Mouse (Mus musculus): ENCODE measurements around the gene Ugt1a9.
"Not testable (repeated sequence)": the region's sequence is repeated elsewhere in the genome, so short reads cannot be mapped to it uniquely, and the experiment has no call there.

Ugt1a9 gene

DNA sequence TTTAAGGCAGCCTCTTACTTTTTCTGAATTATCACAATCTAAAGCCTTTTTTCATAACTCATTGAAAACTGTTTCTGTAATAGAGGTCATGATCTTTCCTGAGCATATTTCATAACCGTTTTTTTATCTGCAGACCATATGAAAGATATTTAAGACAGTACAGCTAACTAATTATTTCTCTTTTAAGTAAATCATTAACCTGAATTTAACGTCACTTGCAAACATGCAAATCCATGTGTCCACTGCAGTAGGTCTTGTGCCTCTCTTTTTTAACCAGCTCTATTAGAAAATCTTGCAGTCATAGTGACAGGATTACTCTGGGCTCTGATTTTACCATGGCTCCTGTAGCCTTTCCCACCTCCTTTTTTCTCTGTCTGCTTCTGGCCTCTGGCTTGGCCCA lies at the start of gene Ugt1a9:
Gene Ugt1a9 (plus strand): TSS at position 306 of the 400 bp plus-strand sequence.
- DNase-seq: no peak

DNA sequence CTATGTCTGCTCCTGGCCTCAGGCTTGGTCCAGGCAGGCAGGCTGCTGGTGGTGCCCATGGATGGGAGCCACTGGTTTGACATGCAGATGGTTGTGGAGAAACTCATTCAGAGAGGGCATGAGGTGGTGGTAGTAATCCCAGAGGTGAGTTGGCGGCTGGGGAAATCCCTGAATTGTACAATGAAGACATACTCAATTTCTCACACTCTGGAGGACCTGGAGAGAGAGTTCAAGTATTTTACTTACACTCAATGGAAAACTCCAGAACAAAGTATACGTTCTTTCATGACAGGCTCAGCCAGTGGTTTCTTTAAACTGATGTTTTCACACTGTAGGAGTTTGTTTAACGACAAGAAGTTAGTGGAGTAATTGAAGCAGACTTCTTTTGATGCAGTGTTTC lies 45.4 kb upstream of the Ugt1a9 start:
- DNase-seq: not testable (repeated sequence)

DNA sequence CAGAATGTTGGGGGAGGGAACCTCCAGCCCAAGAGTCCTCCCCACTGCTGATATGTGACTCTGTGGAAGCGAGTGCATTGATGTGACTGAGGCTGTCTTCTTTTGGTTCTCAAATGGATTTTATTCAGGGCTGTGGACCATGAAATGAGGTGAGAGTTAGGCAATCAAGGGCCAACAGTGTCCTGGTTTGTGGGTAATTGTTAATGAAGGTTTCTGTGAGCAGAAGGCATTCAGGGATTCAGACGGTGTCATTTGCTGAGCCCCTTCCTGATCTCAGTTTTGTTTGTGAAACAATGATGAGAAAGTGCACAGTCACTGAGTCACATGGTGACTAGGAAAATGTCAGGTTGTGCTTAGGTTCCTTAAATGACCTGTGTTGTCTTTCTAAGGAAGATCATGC lies 27.6 kb upstream of the Ugt1a9 start:
- not testable (repeated sequence) for DNase-seq

DNA sequence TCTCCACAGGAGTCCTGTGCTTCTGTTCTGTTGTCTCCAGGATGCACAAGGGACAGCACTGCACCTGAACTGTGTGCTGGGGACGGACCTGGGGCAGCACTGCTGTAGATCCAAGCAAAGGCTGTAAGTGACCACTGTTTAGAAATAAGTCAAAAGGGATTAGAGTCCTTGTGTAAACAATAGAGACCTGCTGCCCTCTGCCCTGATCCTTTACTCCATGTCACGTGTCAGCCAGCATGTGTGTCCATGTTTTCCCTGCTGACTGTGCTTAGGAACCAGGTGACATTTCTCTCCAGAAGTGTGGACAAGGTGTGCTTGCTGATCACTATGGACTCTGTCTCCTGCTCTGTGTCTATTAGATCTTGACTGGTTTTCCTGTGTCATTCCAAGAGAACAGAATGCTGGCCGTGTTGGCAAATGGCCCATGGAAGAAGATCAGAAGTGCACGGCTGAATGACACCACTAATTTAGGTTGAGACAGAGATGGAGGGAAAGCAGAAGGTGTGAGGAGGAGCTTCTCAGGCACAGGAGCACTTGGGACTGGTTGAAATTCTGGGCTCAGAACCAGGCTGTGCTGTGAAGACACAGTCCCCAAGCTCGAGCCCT lies 25.7 kb upstream of the Ugt1a9 start:
- DNase-seq: peak; percentile 4

DNA sequence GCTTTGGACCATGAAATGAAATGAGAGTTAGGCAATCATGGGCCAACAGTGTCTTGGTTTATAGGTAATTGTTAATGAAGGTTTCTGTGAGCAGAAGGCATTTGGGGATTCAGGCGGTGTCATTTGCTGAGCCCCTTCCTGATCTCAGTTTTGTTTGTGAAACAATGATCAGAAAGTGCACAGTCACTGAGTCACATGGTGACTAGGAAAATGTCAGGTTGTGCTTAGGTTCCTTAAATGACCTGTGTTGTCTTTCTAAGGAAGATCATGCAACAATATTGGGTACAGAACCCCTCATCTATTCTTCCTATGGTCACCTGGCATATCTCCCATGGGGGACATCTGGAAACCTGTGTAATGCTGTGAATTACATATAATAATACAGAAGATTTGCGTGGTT lies 23.2 kb upstream of the Ugt1a9 start:
- DNase-seq: not testable (repeated sequence)

DNA sequence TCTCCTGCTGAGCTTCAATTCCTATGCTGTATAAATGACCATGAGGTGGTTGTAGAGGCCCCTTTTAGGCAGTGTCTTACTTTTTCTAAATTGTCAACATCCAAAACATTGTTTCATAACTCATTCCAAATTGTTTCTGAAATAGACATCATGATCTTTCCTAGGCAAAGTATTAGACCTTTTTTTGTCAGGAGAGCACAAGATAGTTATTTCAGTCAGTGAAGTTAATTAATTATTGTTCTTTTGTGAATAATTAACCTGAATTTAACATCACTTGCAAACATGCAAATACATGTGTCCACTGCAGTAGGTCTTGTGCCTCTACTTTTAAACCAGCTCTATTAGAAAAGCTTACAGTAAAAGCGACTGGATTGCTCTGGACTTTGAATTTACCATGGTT lies 15.5 kb upstream of the Ugt1a9 start, which contains the start of gene Ugt1a10:
Gene Ugt1a10 (plus strand): TSS at position 301 of the 400 bp plus-strand sequence.
- no peak for DNase-seq

DNA sequence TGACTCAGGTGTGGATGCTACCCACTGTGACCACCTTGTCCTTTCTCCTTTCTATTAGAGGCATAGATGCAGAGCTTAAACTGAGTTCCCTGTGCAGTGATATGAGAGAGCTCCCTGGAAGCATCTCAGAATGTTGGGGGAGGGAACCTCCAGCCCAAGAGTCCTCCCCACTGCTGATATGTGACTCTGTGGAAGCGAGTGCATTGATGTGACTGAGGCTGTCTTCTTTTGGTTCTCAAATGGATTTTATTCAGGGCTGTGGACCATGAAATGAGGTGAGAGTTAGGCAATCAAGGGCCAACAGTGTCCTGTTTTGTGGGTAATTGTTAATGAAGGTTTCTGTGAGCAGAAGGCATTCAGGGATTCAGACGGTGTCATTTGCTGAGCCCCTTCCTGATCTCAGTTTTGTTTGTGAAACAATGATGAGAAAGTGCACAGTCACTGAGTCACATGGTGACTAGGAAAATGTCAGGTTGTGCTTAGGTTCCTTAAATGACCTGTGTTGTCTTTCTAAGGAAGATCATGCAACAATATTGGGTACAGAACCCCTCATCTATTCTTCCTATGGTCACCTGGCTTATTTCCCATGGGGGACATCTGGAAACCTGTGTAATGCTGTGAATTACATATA lies 4.0 kb upstream of the Ugt1a9 start:
- not testable (repeated sequence) for DNase-seq

DNA sequence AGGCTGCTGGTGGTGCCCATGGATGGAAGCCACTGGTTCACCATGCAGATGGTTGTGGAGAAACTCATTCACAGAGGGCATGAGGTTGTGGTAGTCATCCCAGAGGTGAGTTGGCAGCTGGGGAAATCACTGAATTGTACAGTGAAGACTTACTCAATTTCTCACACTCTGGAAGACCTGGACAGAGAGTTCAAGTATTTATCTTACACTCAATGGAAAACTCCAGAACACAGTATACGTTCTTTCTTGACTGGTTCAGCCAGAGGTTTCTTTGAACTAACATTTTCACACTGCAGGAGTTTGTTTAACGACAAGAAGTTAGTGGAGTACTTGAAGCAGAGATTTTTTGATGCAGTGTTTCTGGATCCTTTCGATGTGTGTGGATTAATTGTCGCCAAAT lies 302 bp downstream of the Ugt1a9 start:
- DNase-seq: no peak

DNA sequence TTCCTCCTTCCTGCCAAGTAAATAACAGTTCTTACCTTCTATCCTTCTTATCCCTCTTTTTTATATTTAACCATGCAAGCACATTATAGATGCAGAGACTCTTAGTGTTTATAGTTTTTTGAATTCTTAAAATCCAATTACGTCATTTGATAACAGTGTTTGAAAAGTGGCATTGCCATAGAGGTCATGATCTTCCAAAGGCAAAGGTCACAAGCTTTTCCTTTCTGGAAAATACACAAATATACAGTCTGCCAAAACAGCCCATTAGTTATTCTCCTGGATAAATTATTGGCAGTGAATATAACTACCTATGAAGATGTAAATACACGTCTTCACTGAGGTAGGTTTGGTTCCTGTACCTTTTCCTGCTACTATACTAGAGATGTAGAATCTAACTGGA lies 3.9 kb downstream of the Ugt1a9 start:
- no peak for DNase-seq

DNA sequence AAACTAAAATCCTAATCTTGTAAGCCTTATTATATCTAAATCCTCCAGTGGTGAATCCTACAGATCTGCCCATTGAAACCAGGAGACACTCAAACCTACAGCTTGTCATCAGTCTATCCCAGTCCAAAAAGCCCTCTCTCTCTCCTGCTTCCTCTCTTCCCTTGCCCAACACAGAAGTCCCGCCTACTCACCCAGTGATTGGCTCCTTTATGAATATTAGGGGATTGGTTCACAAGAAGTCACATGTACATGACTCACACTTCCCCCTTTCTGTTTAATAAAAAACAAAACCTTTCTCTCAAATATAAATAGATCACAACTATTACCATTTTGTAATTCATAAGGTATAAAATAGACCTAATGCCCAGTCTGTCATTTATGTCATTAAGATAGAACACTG lies 6.5 kb downstream of the Ugt1a9 start:
- DNase-seq: no peak

DNA sequence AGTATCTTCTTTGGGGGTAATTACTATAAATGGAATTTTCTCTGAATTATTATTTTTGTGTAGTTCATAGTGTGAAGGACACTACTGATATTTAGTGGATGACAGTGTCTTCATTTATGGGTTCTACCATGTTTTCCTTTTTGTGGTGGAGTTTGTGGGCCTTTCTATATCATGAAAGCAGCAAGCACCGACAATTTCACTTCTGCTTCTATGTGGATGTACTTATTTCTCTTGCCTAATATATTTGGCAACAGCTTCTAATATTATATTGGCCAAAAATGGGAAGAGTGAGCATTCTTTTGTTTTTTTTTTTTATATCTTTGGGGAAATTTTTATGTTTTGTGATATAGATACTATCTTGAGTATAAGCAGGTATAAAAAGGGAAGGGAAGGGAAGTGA lies 11.1 kb downstream of the Ugt1a9 start:
- no peak for DNase-seq

DNA sequence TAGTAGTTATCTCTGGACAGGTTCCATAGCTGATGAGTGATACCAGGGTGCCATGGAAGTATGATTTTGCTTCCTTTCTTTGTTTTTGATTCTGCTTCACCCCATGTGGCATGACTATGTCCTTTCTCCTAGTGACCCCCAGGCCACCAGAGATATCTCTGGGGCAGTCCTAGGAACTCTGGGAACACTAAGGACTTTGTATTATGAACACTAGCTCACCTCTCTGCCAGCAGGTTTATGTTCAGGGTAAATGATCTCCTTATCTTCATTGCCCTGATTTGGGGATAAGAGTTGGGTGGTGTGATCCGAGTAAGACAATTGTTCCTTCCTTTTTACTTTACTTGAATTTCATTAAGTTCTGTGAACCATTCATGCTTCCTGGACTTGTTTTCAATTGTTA lies 15.5 kb downstream of the Ugt1a9 start:
- no peak for DNase-seq

DNA sequence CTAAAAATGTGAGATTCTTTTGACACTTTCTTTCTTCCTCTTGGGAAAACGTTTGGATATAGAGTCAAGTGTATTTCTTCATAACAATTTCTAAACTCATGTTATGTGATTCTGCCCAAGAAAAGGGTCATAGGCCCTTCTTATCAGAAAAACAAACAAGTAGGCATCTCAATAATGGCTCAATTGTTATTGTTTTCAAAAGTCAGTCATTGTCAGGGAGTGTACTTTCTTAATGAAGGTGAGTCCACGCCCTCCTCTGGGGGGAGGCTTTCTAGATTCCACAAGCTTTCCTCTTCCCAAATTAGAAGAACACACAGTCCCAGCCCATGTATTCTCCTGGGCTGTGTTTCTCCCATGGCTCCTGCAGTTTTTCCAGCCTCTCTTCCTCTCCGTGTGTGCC lies 16.9 kb downstream of the Ugt1a9 start, which contains the start of gene Ugt1a8:
Gene Ugt1a8 (plus strand): TSS at position 301 of the 400 bp plus-strand sequence.
- DNase-seq: no peak

DNA sequence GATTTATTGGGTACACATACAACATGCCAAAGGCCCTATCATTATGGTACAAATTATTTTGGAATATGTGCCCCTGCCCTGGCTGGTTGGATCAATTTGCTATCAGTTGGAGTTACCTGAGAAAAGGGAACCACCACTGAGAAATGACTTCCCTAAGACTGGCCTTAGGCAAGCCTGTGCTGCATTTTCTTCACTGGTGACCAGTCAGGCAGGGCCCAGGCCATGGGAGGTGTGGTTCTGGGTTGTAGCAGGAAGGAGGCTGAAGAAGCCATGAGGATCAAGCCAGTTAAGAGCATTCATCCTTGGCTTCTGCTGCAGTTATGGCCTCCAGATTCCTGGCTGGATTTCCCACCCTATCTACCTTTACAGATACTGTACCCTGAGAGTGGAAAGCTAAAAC lies 21.7 kb downstream of the Ugt1a9 start:
- DNase-seq: no peak

DNA sequence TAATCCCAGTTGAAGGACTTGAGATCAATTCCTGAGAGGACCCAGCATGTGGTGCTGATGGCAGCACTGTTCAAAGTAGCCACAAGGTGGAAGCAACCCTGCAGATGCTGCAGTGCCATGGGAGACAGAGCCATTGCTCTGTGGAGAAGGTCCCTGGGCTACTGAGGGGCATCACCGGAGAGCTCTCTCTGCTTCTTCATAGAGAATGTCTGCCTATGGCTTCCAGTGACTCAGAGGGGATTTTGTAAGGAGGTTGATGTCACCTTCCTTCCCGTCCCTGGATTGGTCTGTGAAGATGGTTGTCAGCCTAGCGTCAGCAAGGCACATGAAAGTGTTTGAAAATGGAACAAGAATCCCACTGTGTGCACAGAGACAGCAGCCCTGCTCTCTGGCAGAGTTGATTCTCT lies 23.7 kb downstream of the Ugt1a9 start:
- not testable (repeated sequence) for DNase-seq

DNA sequence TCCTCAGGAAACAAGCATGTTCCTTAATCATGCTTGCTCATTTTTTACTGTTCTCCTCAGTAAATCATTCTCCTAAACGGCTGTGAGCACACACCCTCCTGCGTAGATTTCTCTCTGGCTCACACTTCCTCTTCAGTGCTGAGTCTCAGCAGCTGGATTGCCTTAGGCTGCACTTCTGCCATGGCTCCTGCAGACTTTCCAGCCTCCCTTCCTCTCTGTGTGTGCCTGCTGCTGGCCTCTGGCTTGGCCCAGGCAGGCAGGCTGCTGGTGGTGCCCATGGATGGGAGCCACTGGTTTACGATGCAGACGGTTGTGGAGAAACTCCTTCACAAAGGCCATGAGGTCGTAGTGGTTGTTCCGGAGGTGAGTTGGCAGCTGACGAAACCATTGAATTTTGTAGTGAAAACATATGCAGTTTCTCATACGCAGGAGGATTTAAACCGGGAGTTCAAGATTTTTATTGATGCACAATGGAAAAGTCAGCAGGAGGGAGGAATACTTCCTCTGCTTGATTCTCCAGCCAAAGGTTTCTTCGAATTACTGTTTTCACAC lies 24.4 kb downstream of the Ugt1a9 start, which contains the start of gene Ugt1a7c:
Gene Ugt1a7c (plus strand): TSS at position 122 of the 552 bp plus-strand sequence.
- no peak for DNase-seq

DNA sequence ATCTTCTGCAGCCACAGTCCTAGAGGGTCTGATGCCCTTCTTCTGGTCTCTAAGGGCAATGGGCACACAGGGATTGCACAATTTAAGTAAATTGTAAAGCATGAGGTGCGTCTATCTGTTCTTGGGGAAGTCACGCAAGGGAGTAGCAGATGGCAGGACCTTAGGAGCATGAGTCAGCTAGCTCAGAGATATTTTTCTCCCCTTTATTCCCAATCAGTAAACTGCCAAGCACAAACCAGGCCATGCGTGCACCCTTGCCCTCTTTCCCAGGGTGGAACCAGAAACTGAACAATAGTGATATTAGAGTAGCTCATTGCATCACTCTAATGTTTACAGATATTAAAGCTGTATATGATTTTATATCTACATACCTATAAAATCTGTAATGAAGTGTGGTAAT lies 27.9 kb downstream of the Ugt1a9 start:
- not testable (repeated sequence) for DNase-seq

DNA sequence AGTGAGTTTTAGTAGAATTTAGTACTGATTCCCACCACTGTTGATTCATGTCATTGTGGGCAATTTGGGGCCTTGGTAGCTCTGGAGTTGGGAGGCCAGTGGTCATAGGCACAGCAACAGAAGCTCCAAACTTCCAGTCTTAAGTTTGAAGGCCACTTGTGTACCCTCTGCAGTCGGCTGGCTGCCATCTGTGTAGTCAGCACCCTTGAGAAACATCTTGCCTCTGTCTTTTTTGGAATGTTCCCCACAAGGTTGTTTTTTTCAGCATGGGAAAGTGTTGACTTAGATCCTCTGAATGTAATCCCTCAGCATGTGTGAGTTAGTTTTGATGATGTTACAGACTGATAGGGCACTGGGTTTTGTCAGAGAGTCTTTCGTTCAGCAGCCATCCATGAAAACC lies 29.1 kb downstream of the Ugt1a9 start:
- not testable (repeated sequence) for DNase-seq

DNA sequence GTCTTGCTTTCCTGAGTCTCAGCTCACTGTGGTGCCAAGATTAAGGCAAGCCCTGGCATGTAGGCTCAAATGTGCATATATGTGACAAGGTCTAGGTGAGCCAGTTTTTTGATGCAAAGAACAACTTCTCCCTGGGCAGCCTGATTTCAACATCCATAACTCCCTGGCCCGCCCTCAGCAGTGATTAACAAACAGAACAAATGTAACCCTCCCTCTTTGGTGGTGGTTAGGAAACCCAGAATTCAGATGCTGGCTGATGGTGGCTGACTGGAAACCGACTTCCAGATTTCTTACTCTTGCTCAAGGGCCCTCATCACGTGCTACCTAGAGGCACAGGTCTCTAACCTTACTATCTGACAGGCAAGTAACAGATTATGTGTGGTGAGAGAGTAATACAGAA lies 32.4 kb downstream of the Ugt1a9 start, which contains the start of gene Ugt1a6b:
Gene Ugt1a6b (plus strand): TSS at position 234 of the 400 bp plus-strand sequence.
- DNase-seq: not testable (repeated sequence)

DNA sequence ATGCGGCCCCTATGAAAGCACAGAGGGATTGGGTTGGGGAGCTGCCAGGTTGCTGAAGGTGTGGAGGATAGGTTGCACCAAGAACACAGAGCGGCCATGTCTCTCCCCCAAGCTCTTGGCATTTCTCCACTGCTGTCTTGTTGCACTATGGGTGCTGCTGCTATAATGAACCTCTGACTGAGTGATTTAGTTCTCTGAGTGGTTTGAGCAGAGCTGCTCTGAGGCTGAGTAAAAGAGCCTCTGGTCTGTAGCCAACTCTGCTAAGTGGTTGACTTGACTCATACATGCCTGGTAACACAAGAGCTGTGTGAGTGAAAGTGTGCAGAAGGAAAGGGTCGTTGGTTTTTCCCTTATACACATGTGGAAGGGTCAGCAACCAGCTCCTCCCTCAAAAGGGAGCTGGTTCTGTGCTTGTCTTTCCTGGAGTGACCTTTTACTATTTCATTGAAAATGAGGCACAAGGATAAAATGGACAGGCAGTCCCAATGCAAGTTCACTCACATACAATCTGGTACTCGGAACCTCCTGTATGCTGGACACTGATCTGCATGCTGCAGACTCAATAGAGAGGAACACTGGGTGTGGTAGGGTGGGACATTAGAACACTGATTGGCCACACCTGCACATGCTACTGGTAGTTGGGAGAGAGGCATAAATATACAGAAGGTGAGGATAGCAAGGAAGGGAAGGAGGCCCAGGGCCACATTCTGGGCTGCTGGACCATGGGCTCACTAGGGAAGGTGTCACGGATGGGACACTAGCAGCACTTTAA lies 33.3 kb downstream of the Ugt1a9 start:
- not testable (repeated sequence) for DNase-seq

DNA sequence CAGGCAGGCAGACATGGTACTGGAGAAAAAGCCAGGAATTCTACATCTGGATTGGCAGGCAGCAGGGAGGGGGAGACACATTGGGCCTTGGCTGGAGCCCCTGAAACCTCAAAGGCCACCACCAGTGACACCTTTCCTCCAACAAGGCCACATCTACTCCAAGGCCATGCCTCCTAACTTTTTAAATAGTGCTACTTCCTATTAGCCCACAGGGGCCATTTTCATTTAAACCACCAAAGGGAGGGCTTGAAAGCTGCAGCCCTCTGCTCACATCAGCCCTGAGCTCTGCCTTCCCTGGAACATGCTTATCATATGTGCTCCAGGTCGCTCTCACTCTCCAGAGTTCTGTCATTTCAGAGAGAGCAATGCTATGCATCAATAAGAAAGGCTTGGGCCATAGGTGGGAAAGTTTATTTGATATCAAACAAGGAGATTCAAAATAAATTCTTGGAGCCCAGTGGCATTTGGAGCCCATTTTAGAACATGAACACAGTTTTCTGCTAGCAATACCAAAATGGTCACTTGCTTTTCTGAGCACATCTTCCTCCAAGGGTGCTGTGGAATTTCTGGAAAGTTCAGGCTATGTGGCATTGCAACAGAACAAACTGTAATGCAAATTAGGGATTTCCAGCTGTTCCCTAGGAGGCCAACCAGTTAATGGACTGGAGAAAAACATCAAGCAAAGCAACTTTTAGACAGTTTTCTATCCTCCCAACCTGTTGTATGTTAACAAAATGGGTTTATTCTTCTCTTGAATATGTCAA lies 34.2 kb downstream of the Ugt1a9 start:
- no peak for DNase-seq

DNA sequence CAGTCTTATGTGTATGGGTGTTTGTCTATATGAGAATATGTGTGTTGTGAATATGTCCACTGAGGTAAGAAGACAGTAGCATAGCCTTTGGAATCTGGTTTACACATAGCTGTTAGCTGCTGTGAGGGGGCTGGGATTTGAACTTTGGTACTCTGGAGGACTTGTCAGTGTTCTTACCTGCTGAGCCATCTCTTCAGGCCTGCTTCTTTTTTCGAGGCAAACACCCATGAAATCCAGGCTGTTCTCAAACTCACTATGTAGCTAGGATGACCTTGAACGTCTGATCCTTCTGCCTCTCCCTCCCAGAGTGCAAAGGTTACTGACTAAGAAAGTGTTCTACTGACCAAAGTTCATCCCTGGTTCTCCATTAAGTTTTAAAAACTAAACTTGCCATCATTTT lies 35.1 kb downstream of the Ugt1a9 start:
- DNase-seq: no peak
